ENCODE assay signal across 8 mouse cellular contexts in the genomic region with DNA sequence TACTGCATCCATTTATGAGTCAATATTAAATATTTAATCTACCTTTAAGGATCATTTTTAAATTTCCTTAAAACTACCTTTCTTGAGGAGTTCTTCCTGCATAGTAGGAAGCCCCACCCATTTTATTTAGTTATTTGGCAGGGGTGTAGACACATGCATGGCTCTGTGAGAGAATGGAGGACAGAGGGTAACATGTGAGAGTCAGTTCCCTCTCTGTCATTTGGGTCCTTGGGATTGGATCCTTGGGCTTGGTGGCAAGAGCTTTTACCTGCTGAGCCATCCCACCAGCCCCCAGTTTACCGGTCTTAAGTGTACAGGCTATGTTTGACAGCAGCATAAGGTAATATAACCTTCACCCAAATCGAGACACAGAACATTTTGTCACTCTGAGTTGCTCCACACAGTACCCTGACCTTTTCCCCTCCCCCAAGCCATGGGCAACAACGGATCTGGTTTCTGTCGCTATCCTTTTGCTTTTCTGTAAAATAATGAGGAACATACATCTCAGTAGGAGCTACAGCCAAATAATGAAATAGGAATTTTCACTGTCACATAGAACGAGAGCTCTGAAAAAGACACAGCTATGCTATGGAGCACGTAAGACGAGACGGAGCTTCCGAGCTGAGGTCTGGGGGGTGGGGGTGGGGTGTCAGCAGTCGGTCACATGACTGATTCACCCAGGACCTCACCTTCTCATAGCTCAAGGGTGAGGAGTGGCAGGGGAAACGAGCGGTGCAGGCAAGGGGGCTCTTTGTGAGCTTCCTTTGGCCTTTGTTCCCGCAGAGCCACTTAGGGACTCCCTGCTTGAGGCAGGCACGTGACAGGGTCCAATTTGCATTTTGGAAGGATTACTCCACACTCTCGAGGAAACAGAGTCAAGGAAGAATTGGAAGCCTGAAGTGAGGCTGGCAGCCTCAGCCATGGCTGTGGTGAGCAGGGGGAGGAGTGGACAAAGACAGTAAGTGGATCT.
A peak's percentile ranks its signal among the peaks of the same experiment; 100 is the strongest.
DNase-seq lines count a peak whose midpoint lies in the region; ATAC-seq and TF ChIP-seq lines count a peak whose summit lies in the region.

No protein-coding gene starts in this region.

- peak overlapping the region; percentile 31 for H3K4me3 ChIP-seq in thymus, adult 2 months (ENCODE audit: control insufficient read depth, insufficient read depth, low read length)
- H3K4me3 ChIP-seq in embryonic facial prominence, embryonic 15.5 days (replicated peaks): peak overlapping the region; percentile 18
- H3K4me3 ChIP-seq in limb, embryonic 15.5 days: peak overlapping the region; percentile 18; the same call in 1 of the 2 replicates

- ATAC-seq in embryonic facial prominence, embryonic 15.5 days (ENCODE audit: insufficient number of reproducible peaks, low FRiP score, low TSS enrichment, low read depth): peak; percentile 27; the same call in 1 of the 2 replicates
- ATAC-seq in limb, embryonic 15.5 days (ENCODE audit: insufficient number of reproducible peaks, low FRiP score, low TSS enrichment, low read depth): no peak

- WGBS in thymus, adult 2 months: 52% methylated on average over 15 of the region's 15 CpGs
- 5% methylated on average over 15 of the region's 15 CpGs for WGBS in embryonic facial prominence, embryonic 15.5 days
- WGBS in limb, embryonic 15.5 days: 7% methylated on average over 15 of the region's 15 CpGs

- no peaks in the 10 kb centered on the region for H3K9me3 ChIP-seq in embryonic facial prominence, embryonic 15.5 days (replicated peaks)
- H3K9me3 ChIP-seq in limb, embryonic 15.5 days: no peaks in the 10 kb centered on the region

- H3K9ac ChIP-seq in embryonic facial prominence, embryonic 15.5 days: no peak overlapping the region
- no peak overlapping the region for H3K9ac ChIP-seq in limb, embryonic 15.5 days

- DNase-seq in thymus, adult 2 months: no peak
- DNase-seq in thymus, adult 18-20 months: no peak
- peak; percentile 56 for DNase-seq in retina, postnatal 1 day
- DNase-seq in frontal cortex, postnatal 14 days (ENCODE audit: low spot score in 2 of 2): no peak
- no peak for DNase-seq in ovary, postnatal 10 days (ENCODE audit: low spot score)
- no peak for DNase-seq in right cerebral cortex, adult 2 months (ENCODE audit: low spot score in 2 of 2)

- H3K4me2 ChIP-seq in embryonic facial prominence, embryonic 15.5 days (replicated peaks): peak overlapping the region; percentile 47
- H3K4me2 ChIP-seq in limb, embryonic 15.5 days: peak overlapping the region; percentile 41

- H3K36me3 ChIP-seq in thymus, adult 2 months (ENCODE audit: control insufficient read depth, insufficient read depth, low read length): no peaks in the 10 kb centered on the region
- H3K36me3 ChIP-seq in embryonic facial prominence, embryonic 15.5 days: no peaks in the 10 kb centered on the region
- no peaks in the 10 kb centered on the region for H3K36me3 ChIP-seq in limb, embryonic 15.5 days

- TF ChIP-seq POLR2A in thymus, adult 2 months (IDR thresholded peaks at IDR 0.05; ENCODE audit: control insufficient read depth, extremely low read depth, insufficient read depth, low read length, poor library complexity): no peak

- H3K4me1 ChIP-seq in thymus, adult 2 months (replicated peaks; ENCODE audit: control insufficient read depth, insufficient read depth, low read length): peaks cover 47% of the 10 kb centered on the region
- peaks cover 15% of the 10 kb centered on the region for H3K4me1 ChIP-seq in embryonic facial prominence, embryonic 15.5 days
- peaks cover 21% of the 10 kb centered on the region for H3K4me1 ChIP-seq in limb, embryonic 15.5 days

- TF ChIP-seq CTCF in thymus, adult 2 months (IDR thresholded peaks at IDR 0.05; ENCODE audit: borderline replicate concordance, control insufficient read depth, extremely low read depth, insufficient read depth, low read length, poor library complexity): no peak

- peak overlapping the region; percentile 54 for H3K27ac ChIP-seq in thymus, adult 2 months (ENCODE audit: control insufficient read depth, insufficient read depth, low read length)
- peak overlapping the region; percentile 52 for H3K27ac ChIP-seq in embryonic facial prominence, embryonic 15.5 days (replicated peaks)
- peak overlapping the region; percentile 51; the same call in 1 of the 2 replicates for H3K27ac ChIP-seq in limb, embryonic 15.5 days

- H3K27me3 ChIP-seq in thymus, adult 2 months (ENCODE audit: control insufficient read depth, insufficient read depth, low read length): no peaks in the 10 kb centered on the region
- H3K27me3 ChIP-seq in embryonic facial prominence, embryonic 15.5 days: no peaks in the 10 kb centered on the region
- H3K27me3 ChIP-seq in limb, embryonic 15.5 days: no peaks in the 10 kb centered on the region
